10 mouse cellular contexts compared by ENCODE assay signal in the genomic region with DNA sequence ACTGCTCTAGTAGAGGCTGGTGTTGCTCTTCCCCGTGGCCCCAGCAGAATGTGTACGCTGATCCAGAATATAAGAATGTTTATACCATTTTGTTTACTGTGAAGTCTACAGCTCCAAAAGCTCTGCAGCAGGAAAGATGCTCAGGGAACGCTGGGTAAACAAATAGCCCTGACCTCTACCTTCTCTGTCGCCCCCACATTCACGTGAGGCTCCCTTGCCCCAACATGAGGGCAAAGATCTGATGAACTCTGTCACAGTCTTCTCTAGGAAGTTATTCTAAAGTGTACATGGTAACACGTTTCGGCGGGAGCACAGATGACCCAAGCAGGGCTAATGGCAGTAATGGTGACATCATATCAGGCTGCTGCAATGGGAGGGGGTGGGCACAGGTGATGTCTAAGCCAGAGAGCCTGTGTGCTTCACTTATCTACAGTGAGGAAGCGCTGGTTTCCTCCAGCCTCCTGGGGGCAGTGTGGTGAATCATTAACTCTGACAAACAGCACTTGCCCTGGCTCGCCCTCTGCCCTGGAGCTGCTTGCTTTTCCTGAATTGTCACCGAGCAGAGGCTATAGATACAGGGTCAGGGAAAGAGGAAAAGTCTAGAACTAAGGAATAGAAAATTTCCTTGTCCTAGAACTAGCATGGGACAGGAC. TPM values are rescaled to one million over a fixed set of nuclear protein-coding genes. Genes with fewer than 3 reads are reported as not detected.
A peak's percentile ranks its signal among the peaks of the same experiment; 100 is the strongest.
DNase-seq lines count a peak whose midpoint lies in the region; ATAC-seq and TF ChIP-seq lines count a peak whose summit lies in the region.
"Had no signal": no experiment of that assay in that cellular context is flagged by ENCODE, and none has a peak within 500 bp of the region (broad histone marks: within the 10 kb centered on the region; RNA-seq: fewer than 3 reads in every experiment).

No protein-coding gene starts in this region.

- no peaks in the 10 kb centered on the region for H3K27me3 ChIP-seq in heart, embryonic 10.5 days (ENCODE audit: insufficient read depth, poor library complexity, severe bottlenecking)
- H3K27me3 ChIP-seq in intestine, postnatal 0 days (replicated peaks; ENCODE audit: control insufficient read depth, insufficient read depth, low read length): no peaks in the 10 kb centered on the region
- no peaks in the 10 kb centered on the region for H3K27me3 ChIP-seq in liver, embryonic 14.5 days (ENCODE audit: control insufficient read depth, insufficient read depth, low read length)

- intact Hi-C loops in heart, postnatal 36 days (cut with DNase I): no loop called here

- TF ChIP-seq CTCF in intestine, postnatal 0 days (IDR thresholded peaks at IDR 0.05; ENCODE audit: low read depth): peak; percentile 69
- TF ChIP-seq CTCF in liver, embryonic 14.5 days (IDR thresholded peaks at IDR 0.05; ENCODE audit: low read depth): peak; percentile 50

- H3K9ac ChIP-seq in intestine, postnatal 0 days (ENCODE audit: low read depth, low read length): no peak overlapping the region
- H3K9ac ChIP-seq in liver, embryonic 14.5 days (replicated peaks): no peak overlapping the region

- 60% methylated on average over 11 of the region's 11 CpGs for WGBS in heart, embryonic 10.5 days
- WGBS in intestine, postnatal 0 days: 19% methylated on average over 11 of the region's 11 CpGs
- 34% methylated on average over 11 of the region's 11 CpGs for WGBS in liver, embryonic 14.5 days (ENCODE audit: insufficient replicate concordance)

- H3K4me3 ChIP-seq in heart, embryonic 10.5 days: no peak overlapping the region
- H3K4me3 ChIP-seq in intestine, postnatal 0 days (ENCODE audit: low read depth, low read length): no peak overlapping the region
- H3K4me3 ChIP-seq in liver, embryonic 14.5 days (ENCODE audit: insufficient read depth in 1 of 2, low read depth in 2 of 2, low read length in 2 of 2): no peak overlapping the region
- H3K4me3 ChIP-seq: megakaryocyte, embryonic 14.5 days had no signal

- H3K36me3 ChIP-seq in heart, embryonic 10.5 days: peaks cover 88% of the 10 kb centered on the region
- peaks cover 43% of the 10 kb centered on the region for H3K36me3 ChIP-seq in intestine, postnatal 0 days (ENCODE audit: control insufficient read depth, insufficient read depth)
- H3K36me3 ChIP-seq in liver, embryonic 14.5 days (replicated peaks; ENCODE audit: control insufficient read depth, insufficient read depth, low read depth): no peaks in the 10 kb centered on the region

- no peak for TF ChIP-seq EP300 in liver, embryonic 14.5 days (IDR thresholded peaks at IDR 0.05; ENCODE audit: low read depth)

- ATAC-seq in intestine, postnatal 0 days: peak; percentile 91
- ATAC-seq in liver, embryonic 14.5 days (ENCODE audit: insufficient read depth): peak; percentile 36

- H3K4me2 ChIP-seq in intestine, postnatal 0 days (replicated peaks; ENCODE audit: low read depth): peak overlapping the region; percentile 35
- H3K4me2 ChIP-seq in liver, embryonic 14.5 days (ENCODE audit: low read depth): no peak overlapping the region

- H3K27ac ChIP-seq in heart, embryonic 10.5 days: peak overlapping the region; percentile 16; the same call in 1 of the 2 replicates
- H3K27ac ChIP-seq in intestine, postnatal 0 days (ENCODE audit: low read depth, low read length): peak overlapping the region; percentile 66
- H3K27ac ChIP-seq in liver, embryonic 14.5 days: no peak overlapping the region

- H3K4me1 ChIP-seq in heart, embryonic 10.5 days: peaks cover 37% of the 10 kb centered on the region
- H3K4me1 ChIP-seq in intestine, postnatal 0 days (replicated peaks; ENCODE audit: control insufficient read depth, insufficient read depth, low read length): peaks cover 8% of the 10 kb centered on the region; the same call in 1 of the 2 replicates
- peaks cover 6 to 14% of the 10 kb centered on the region in 2 experiments for H3K4me1 ChIP-seq in liver, embryonic 14.5 days (replicated peaks; ENCODE audit: control insufficient read depth in 2 of 2, insufficient read depth in 2 of 2, low read length in 1 of 2)

- H3K9me3 ChIP-seq in heart, embryonic 10.5 days: no peaks in the 10 kb centered on the region
- H3K9me3 ChIP-seq in intestine, postnatal 0 days (ENCODE audit: control insufficient read depth): no peaks in the 10 kb centered on the region
- no peaks in the 10 kb centered on the region for H3K9me3 ChIP-seq in liver, embryonic 14.5 days (ENCODE audit: control insufficient read depth, low read length)

- DNase-seq in heart, embryonic 10.5 days (ENCODE audit: low spot score): no peak
- no peak for DNase-seq in heart, postnatal 36 days
- DNase-seq in ES-CJ7 (ENCODE audit: low read depth, low spot score): peak; percentile 81
- peak in 2 of 3 experiments; percentile 39 for DNase-seq in liver, embryonic 14.5 days (ENCODE audit: low read depth in 3 of 3, low spot score in 3 of 3)
- no peak for DNase-seq in right cerebral cortex, postnatal 36 days (ENCODE audit: low spot score in 2 of 2)
- DNase-seq in T-cell, adult 2 months (ENCODE audit: low spot score): no peak
- DNase-seq in thymus, postnatal 25 days: no peak
- DNase-seq: gastrocnemius, postnatal 14 days had no signal

RNA-seq across cellular contexts. Expression of a gene that starts 44.4 kb away (rescaled TPM):
- polyA plus RNA-seq in heart, embryonic 10.5 days (2016; fragmentation: Nextera tagmentation; extraction: Ambion mirVana): 1.7 TPM in 1 of 2 replicates, not detected in the other
- not detected for total RNA-seq in heart, postnatal 36 days (2021)
- 164 and 187 TPM in 2 replicates for polyA plus RNA-seq in intestine, postnatal 0 days (2015; fragmentation: Nextera tagmentation; extraction: Ambion mirVana)
- 2.8 and 3.3 TPM in 2 replicates for polyA plus RNA-seq in liver, embryonic 14.5 days (2012; rRNA removed)
- 8.0 and 9.1 TPM in 2 replicates for polyA plus RNA-seq in liver, embryonic 14.5 days (2014; fragmentation: Nextera tagmentation; extraction: Ambion mirVana)
- total RNA-seq: gastrocnemius, postnatal 14 days had no signal

RNA-seq across cellular contexts. Expression of a gene that starts 56.4 kb away (rescaled TPM):
- polyA plus RNA-seq in heart, embryonic 10.5 days (2016; fragmentation: Nextera tagmentation; extraction: Ambion mirVana): not detected in 2 replicates
- total RNA-seq in heart, postnatal 36 days (2021): not detected
- polyA plus RNA-seq in intestine, postnatal 0 days (2015; fragmentation: Nextera tagmentation; extraction: Ambion mirVana): not detected in 2 replicates
- polyA plus RNA-seq in liver, embryonic 14.5 days (2012; rRNA removed): not detected in 2 replicates
- not detected in 2 replicates for polyA plus RNA-seq in liver, embryonic 14.5 days (2014; fragmentation: Nextera tagmentation; extraction: Ambion mirVana)
- total RNA-seq: gastrocnemius, postnatal 14 days had no signal

Comparison
In these comparisons a context has a peak if more than half of its experiments do, and no peak if none do; other contexts are left out.
1. DNase-seq: peak in ES-CJ7 (single experiment) and liver, embryonic 14.5 days (2 of 3); none in heart, embryonic 10.5 days (single experiment), heart, postnatal 36 days (0 of 2), right cerebral cortex, postnatal 36 days (0 of 2), T-cell, adult 2 months (single experiment) and thymus, postnatal 25 days (single experiment).
2. RNA of a gene that starts 44.4 kb away (polyA plus RNA-seq): 164 to 187 TPM in intestine, postnatal 0 days; 2.8 to 9.1 TPM in liver, embryonic 14.5 days and 1.7 TPM in heart, embryonic 10.5 days; every median in the first group is over 10 times any median in the second.